Mouse (Mus musculus): ENCODE results near the gene Tmed9.
"Not testable (repeated sequence)": the region's sequence is repeated elsewhere in the genome, so short reads cannot be mapped to it uniquely, and the experiment has no call there.

The Tmed9 gene

GRCm38 (mm10) chr13:55568524-55568923, 5.0 kb upstream of the Tmed9 start:
- DNase-seq = not testable (repeated sequence)

GRCm38 (mm10) chr13:55569726-55570285, 3.7 kb upstream of the Tmed9 start:
- DNase-seq = peak; percentile 48

- DNase-seq = peak; percentile 70
Observed at GRCm38 (mm10) chr13:55570286-55570973, 3.1 kb upstream of the Tmed9 start.

- peak; percentile 96 for DNase-seq
Observed at GRCm38 (mm10) chr13:55571027-55571751, 2.3 kb upstream of the Tmed9 start, which contains the start of gene Fam193b. Gene Fam193b, minus strand, starts transcription at chr13:55571120.

GRCm38 (mm10) chr13:55571977-55572376, 1.6 kb upstream of the Tmed9 start:
- no peak for DNase-seq

GRCm38 (mm10) chr13:55574321-55574720, 789 bp downstream of the Tmed9 start:
- DNase-seq = no peak

- peak; percentile 32 for DNase-seq
Observed at GRCm38 (mm10) chr13:55575932-55576331, 2.4 kb downstream of the Tmed9 start.

- DNase-seq = not testable (repeated sequence)
Observed at GRCm38 (mm10) chr13:55576872-55577271, 3.3 kb downstream of the Tmed9 start.

GRCm38 (mm10) chr13:55578086-55578485, 4.6 kb downstream of the Tmed9 start:
- DNase-seq = no peak

- DNase-seq = no peak
Observed at GRCm38 (mm10) chr13:55591961-55592490, 18.5 kb downstream of the Tmed9 start.

- DNase-seq = peak; percentile 98
Observed at GRCm38 (mm10) chr13:55592512-55593253, 19.2 kb downstream of the Tmed9 start.

GRCm38 (mm10) chr13:55593254-55593747, 19.8 kb downstream of the Tmed9 start:
- DNase-seq = no peak

GRCm38 (mm10) chr13:55595375-55595774, 21.8 kb downstream of the Tmed9 start:
- no peak for DNase-seq

GRCm38 (mm10) chr13:55596802-55597201, 23.3 kb downstream of the Tmed9 start:
- DNase-seq = no peak

- peak; percentile 81 for DNase-seq
Observed at GRCm38 (mm10) chr13:55599566-55600540, 26.3 kb downstream of the Tmed9 start, which contains the start of gene B4galt7. Gene B4galt7, plus strand, starts transcription at chr13:55599896.

GRCm38 (mm10) chr13:55600657-55601056, 27.1 kb downstream of the Tmed9 start:
- peak; percentile 53 for DNase-seq

- peak; percentile 89 for DNase-seq
Observed at GRCm38 (mm10) chr13:55601611-55602010, 28.1 kb downstream of the Tmed9 start.

- DNase-seq = no peak
Observed at GRCm38 (mm10) chr13:55604606-55605005, 31.1 kb downstream of the Tmed9 start.

GRCm38 (mm10) chr13:55606899-55607623, 33.5 kb downstream of the Tmed9 start:
- DNase-seq = no peak

- no peak for DNase-seq
Observed at GRCm38 (mm10) chr13:55607624-55608006, 34.1 kb downstream of the Tmed9 start.

- DNase-seq = no peak
Observed at GRCm38 (mm10) chr13:55611996-55612395, 38.5 kb downstream of the Tmed9 start.
